Mouse (Mus musculus): Measurements from ENCODE around the gene Fig4.

GRCm38 (mm10) chr10:41231163-41231835 is 71.8 kb downstream of the Fig4 start:
- TF ChIP-seq CHD2 (IDR thresholded peaks at IDR 0.05; ENCODE audit: low read depth, low read length) (no peak), HCFC1 (IDR thresholded peaks at IDR 0.05; ENCODE audit: borderline replicate concordance, insufficient read depth, low read length) (no peak)
